Mouse (Mus musculus) cerebellum, adult (tissue): ENCODE results near the gene Lhx5.

Experiments
- ATAC-seq: cut with Nextera tagmentation; 2 replicates; pipeline ENCODE4 v1.9.2; 2017; ENCODE audit warnings: mild to moderate bottlenecking, moderate library complexity, mixed read lengths; ENCODE audit not compliant: insufficient number of reproducible peaks, low FRiP score, low TSS enrichment

Gene Lhx5

GRCm38 (mm10) chr5:120459133-120459532 is 27.6 kb downstream of the Lhx5 start:
- no peak for ATAC-seq

- no peak for ATAC-seq
These were observed 30.4 kb downstream of the Lhx5 start for GRCm38 (mm10) chr5:120461902-120462301.

DNA sequence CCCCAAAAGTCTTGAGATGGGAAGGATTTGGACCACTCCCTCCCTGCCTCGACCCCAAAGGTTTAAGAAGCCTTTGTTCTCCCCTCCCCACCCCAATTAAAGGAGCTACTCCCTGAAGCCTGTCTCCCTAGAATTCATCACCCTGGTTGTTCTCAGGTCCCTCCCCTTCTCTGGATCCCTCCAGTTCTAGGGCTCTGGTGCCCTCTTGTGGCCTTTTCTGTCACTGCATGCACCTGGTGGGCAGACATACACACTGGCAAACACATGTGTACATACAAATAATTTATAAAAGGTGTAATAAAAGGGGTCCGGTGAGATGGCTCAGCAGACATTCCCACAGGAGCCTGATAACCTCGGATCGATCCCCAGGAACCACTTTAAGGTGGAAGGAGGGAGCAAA is 32.8 kb downstream of the Lhx5 start:
- ATAC-seq: no peak

- no peak for ATAC-seq
These were observed 33.6 kb downstream of the Lhx5 start for GRCm38 (mm10) chr5:120465062-120465461.

DNA sequence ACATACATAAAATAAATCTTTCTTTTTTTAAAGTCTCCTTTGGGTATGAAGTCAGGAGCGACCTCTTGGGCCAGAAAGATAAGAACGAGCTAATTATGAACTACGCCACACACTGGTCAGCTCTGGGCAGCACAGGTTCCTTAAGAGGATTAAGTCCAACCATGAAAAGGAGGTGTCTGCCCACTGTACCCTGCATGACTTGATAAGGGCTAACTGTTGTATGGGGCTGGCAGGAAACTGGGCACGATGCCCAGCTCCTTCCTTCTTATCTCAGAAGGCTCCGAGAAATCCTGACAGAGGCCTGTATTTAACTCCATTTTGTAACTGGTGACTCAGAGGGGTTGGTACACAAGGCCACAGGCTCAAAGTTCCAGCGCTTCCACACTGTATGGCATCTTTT is 34.4 kb downstream of the Lhx5 start:
- no peak for ATAC-seq

DNA sequence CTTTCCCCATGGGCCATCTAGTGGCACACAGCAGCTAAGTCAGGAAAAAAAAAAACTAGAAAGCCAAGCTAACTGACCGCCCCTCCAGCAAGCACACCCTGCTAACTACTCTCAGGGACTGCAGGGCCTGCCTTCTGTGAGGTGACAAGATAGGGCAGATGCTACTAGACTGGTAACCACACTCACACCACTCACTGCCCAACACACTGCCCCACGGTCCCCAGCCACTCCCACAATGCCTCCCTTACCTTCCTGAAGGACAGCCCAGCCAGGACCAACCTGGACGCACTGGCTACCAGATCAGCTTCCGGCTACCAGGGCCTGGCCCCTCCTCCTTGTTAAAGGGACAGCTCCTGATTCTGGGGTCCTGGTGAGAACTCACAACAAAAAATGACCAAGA is 35.5 kb downstream of the Lhx5 start:
- ATAC-seq: no peak

DNA sequence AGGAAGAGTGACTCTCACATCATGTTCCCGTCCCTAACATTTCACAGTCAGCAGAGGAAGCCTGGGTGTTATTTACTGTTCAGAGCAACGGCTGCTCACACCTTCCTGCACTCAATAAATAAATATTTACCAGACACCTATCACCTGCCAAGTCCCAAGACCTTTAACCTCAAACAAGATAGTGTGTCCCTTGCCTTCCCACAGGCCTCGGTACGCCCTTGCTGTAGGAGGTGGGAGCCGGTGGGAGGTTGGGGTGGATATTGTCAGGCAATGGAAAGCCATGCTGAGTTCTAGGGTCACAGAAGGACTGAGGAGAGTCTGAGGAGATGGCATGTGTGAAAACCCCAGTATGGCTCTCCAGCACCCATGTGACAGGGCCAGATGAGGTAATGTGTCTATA is 36.8 kb downstream of the Lhx5 start:
- no peak for ATAC-seq

- no peak for ATAC-seq
These were observed 37.3 kb downstream of the Lhx5 start for GRCm38 (mm10) chr5:120468830-120469229.

- ATAC-seq: no peak
These were observed 40.0 kb downstream of the Lhx5 start for GRCm38 (mm10) chr5:120471538-120471937.

- no peak for ATAC-seq
These were observed 41.3 kb downstream of the Lhx5 start, which contains the start of gene Sdsl for GRCm38 (mm10) chr5:120472770-120473169. TSS of gene Sdsl (minus strand) at chr5:120472810.

DNA sequence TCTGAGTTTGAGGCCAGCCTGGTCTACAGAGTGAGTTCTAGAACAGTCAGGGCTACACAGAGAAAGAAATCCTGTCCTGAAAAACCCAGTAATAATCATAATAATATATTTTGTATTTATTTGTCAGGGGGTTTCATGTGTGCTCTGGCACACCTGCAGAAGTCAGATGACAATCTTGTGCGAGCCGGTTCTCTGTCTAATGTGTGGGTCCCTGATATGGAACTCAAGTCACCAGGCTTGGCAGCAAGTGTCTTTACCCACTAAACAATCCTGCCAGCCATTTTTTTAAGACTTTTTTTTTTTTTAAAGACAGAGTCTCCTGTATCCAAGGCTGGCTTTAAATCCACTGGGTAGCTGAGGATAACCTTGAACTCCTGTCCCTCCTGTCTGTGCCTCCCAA is 41.9 kb downstream of the Lhx5 start:
- no peak for ATAC-seq

- ATAC-seq: no peak
These were observed 44.4 kb downstream of the Lhx5 start for GRCm38 (mm10) chr5:120475861-120476260.

GRCm38 (mm10) chr5:120476296-120476695 is 44.8 kb downstream of the Lhx5 start, which contains the start of gene Sds:
TSS of gene Sds (plus strand) at chr5:120476526.
- ATAC-seq: no peak

DNA sequence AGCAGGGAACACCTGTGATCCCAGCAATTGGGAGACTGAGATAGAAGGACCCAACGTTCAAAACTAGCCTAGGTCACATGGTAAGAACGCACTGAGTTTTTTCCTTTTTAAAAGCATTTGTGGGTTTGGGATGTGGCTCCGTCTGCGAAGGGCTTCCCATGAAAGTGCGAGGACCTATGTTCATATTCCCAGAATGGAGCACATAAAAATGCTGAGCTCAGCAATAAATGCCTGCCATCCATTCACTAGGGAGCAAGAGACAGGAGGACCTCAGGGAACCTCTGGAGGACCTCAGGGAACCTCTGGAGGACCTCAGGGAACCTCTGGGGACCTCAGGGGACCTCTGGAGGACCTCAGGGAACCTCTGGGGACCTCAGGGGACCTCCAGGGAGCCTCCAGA is 46.5 kb downstream of the Lhx5 start:
- ATAC-seq: no peak

DNA sequence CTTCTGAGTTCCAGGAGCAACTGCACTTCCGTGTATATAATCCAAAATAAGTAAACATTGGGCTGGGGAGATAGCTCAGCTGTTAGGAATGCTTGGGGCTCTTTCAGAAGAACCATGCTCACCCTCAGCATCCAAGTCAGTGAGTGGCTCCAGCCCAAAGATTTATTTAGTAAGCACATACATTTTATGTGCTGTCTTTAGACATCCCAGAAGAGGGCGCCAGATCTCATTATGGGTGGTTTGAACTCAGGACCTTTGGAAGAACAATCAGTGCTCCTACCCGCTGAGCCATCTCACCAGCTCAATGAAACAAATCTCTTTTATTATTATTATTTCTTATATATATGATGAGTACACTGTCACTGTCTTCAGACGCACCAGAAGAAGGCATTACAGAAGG is 48.0 kb downstream of the Lhx5 start:
- ATAC-seq: no peak

DNA sequence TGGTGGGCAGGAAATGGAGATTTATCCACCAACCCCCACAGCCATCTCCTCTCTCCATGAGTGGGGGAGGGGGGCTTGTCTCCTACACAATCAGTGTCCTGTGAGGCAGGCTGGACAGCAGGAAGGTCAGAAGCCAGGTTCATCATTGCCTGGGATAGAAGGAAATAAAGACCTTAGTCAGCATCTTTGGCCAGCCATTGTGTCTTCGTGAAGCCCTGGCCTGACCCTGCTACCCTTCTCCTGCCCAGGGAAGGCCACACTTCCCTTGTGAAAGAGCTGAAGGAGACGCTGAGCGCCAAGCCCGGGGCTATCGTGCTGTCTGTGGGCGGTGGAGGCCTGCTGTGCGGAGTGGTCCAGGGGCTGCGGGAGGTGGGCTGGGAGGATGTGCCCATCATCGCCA is 49.7 kb downstream of the Lhx5 start:
- no peak for ATAC-seq

DNA sequence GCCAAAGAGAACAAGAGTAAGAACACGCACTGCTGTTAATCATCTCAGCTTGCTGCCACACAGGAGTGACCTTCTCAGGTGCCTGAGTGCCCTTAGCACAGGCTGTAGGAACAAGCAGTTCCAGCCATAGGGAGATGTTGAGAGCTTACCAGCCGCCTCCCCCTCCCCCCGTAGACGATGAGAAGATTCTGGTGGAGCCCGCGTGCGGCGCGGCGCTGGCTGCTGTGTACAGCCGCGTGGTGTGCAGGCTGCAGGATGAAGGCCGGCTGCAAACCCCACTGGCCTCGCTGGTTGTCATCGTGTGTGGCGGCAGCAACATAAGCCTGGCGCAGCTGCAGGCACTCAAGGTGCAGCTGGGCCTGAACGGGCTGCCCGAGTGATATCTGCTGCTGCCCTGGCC is 51.9 kb downstream of the Lhx5 start:
- no peak for ATAC-seq

- ATAC-seq: no peak
These were observed 56.3 kb downstream of the Lhx5 start for GRCm38 (mm10) chr5:120487844-120488243.

DNA sequence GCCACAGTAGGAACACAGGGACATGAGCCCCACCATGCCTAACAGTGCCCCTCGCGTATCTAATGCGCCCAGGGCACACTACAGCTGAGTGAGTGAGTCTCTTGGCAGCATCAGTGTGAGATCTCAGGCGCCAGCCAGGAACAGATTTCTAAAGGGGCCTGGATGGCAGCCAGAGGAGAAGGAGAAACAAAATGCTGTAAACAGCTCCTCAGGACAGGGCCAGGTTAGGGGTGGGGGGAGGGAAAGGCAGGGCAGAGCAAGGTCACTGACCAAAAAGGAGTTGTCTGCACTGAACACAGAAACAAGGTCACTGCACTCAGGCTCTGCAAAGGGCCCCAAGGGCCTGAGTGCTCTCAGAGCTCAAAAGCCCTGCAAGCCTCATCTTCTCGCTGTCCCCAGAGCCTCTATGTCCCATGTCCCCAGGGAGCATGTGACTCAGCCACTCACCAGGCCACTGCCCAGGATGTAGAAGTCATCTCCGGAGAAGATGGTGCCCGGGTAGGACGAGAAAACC is 59.2 kb downstream of the Lhx5 start:
- ATAC-seq: no peak
